Comparison of ENCODE assay signal across 30 mouse cellular contexts in the genomic region with DNA sequence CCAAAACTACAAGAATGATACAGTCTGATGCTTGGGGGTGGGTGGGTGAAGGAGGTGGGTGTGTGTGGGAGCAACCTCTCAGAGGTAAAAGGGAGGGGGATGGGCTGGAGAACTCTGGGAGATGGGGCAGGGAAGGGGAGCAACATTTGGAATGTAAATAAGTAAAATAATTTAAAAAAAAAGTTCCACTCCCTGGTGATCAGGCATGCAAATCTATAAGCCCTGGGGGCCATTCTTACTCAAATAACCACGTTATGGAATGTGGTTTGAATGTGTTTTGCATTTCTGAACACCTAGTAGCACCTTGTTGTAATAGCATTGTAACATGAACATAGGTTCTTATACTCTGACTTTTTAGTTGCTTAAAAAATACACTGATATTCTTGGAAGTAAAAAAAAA. TPM values are rescaled to one million over a fixed set of nuclear protein-coding genes. Genes with fewer than 3 reads are reported as not detected.
"Had no signal": no experiment of that assay in that cellular context is flagged by ENCODE, and none has a peak within 500 bp of the region (broad histone marks: within the 10 kb centered on the region; RNA-seq: fewer than 3 reads in every experiment).

No protein-coding gene starts in this region.

- H3K27ac ChIP-seq: embryonic facial prominence, embryonic 10.5 days; embryonic facial prominence, embryonic 12.5 days; embryonic facial prominence, embryonic 13.5 days; embryonic facial prominence, embryonic 15.5 days; forebrain, embryonic 10.5 days; forebrain, embryonic 12.5 days; forebrain, embryonic 13.5 days; forebrain, embryonic 15.5 days; gastrocnemius, adult 2 months; heart, adult 2 months had no signal

- H3K27me3 ChIP-seq: embryonic facial prominence, embryonic 12.5 days; embryonic facial prominence, embryonic 13.5 days; embryonic facial prominence, embryonic 15.5 days; forebrain, embryonic 12.5 days; forebrain, embryonic 13.5 days; forebrain, embryonic 15.5 days had no signal

- H3K4me3 ChIP-seq: embryonic facial prominence, embryonic 10.5 days; embryonic facial prominence, embryonic 12.5 days; embryonic facial prominence, embryonic 13.5 days; embryonic facial prominence, embryonic 15.5 days; erythroblast, embryonic 14.5 days; forebrain, embryonic 10.5 days; forebrain, embryonic 12.5 days; forebrain, embryonic 13.5 days; forebrain, embryonic 15.5 days; gastrocnemius, adult 2 months; heart, adult 2 months had no signal

- DNase-seq: cerebellum, adult 8-10 months; cerebellum, adult 9-10 months; cerebellum, adult 9-11 months; cerebellum, postnatal 10 days; cerebellum, postnatal 14 days; cerebellum, postnatal 25 days; cerebellum, postnatal 36 days; embryo, embryonic 11 days; forebrain, postnatal 0 days; gastrocnemius, adult 2 months; gastrocnemius, postnatal 10 days; gastrocnemius, postnatal 14 days; gastrocnemius, postnatal 25 days; gastrocnemius, postnatal 36 days; heart, adult 11 months; heart, adult 18-20 months; heart, adult 2 months had no signal

- H3K4me1 ChIP-seq: embryonic facial prominence, embryonic 10.5 days; embryonic facial prominence, embryonic 12.5 days; embryonic facial prominence, embryonic 13.5 days; embryonic facial prominence, embryonic 15.5 days; forebrain, embryonic 10.5 days; forebrain, embryonic 12.5 days; forebrain, embryonic 13.5 days; forebrain, embryonic 15.5 days had no signal

- H3K36me3 ChIP-seq: embryonic facial prominence, embryonic 10.5 days; embryonic facial prominence, embryonic 12.5 days; embryonic facial prominence, embryonic 13.5 days; embryonic facial prominence, embryonic 15.5 days; forebrain, embryonic 10.5 days; forebrain, embryonic 12.5 days; forebrain, embryonic 15.5 days had no signal

- H3K9ac ChIP-seq: embryonic facial prominence, embryonic 12.5 days; embryonic facial prominence, embryonic 13.5 days; embryonic facial prominence, embryonic 15.5 days; forebrain, embryonic 12.5 days; forebrain, embryonic 13.5 days; forebrain, embryonic 15.5 days; forebrain, postnatal 0 days had no signal

- H3K4me2 ChIP-seq: embryonic facial prominence, embryonic 12.5 days; embryonic facial prominence, embryonic 13.5 days; embryonic facial prominence, embryonic 15.5 days; forebrain, embryonic 12.5 days; forebrain, embryonic 13.5 days; forebrain, embryonic 15.5 days had no signal

- ATAC-seq: forebrain, embryonic 13.5 days; forebrain, embryonic 14.5 days; forebrain, embryonic 15.5 days; forebrain, embryonic 16.5 days; forebrain, postnatal 0 days had no signal

- H3K9me3 ChIP-seq: embryonic facial prominence, embryonic 10.5 days; embryonic facial prominence, embryonic 12.5 days; embryonic facial prominence, embryonic 15.5 days; forebrain, embryonic 10.5 days; forebrain, embryonic 12.5 days; forebrain, embryonic 13.5 days; forebrain, embryonic 15.5 days had no signal

RNA-seq across cellular contexts. Expression of a gene that starts 43.2 kb away (rescaled TPM):
- total RNA-seq: common myeloid progenitor, adult 5-6 weeks; granulocyte monocyte progenitor cell, adult 5-6 weeks had no signal
- polyA plus RNA-seq: erythroblast, embryonic 14.5 days had no signal
